Mouse (Mus musculus): ENCODE results near the gene Olfr1396. TPM values are rescaled to one million over a fixed set of nuclear protein-coding genes. Genes with fewer than 3 reads are reported as not detected.
"Not testable (repeated sequence)": the region's sequence is repeated elsewhere in the genome, so short reads cannot be mapped to it uniquely, and the experiment has no call there.

The Olfr1396 gene
- polyA plus RNA-seq, 1 experiment from 2014 or later: not detected

DNA sequence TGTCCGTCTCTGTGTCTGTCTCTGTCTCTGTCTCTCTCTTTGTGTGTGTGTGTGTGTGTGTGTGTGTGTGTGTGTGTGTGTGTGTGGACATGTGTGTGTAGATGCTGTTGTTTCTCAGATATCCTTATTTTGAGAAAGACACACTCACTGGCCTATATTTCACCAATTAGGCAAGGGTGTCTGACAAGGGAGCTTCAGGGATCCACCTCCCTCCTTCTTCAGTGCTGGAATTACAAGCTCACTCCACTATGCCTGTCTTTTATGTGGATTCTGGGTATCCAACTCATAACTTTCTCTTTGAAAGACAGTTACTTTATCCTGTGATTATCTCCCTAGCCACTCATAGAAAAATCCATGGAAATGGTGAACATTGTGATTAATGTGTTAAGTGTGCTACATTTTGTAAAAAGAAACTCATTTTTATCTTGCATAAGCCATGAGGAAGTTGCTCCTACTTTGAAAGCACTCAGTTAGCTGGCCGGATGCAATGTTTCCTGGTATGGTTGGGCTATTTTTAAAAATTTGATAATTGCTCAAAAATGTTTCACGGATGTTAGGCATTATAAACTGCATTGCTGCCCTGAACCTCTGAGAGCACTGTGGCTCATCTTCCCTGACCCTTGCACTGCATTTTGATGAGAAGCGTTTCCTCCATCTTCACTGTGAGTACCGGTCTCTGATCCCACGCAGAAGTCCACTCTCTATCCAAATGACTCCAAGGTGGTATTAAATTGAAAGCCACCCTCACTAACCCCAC is 38.5 kb downstream of the Olfr1396 start, which contains the start of gene Ifi47:
Gene Ifi47, plus strand, starts transcription at position 587 of the 757 bp plus-strand sequence.
- H3K4me3 ChIP-seq; H3K27ac ChIP-seq (replicated peaks): not testable (repeated sequence)

DNA sequence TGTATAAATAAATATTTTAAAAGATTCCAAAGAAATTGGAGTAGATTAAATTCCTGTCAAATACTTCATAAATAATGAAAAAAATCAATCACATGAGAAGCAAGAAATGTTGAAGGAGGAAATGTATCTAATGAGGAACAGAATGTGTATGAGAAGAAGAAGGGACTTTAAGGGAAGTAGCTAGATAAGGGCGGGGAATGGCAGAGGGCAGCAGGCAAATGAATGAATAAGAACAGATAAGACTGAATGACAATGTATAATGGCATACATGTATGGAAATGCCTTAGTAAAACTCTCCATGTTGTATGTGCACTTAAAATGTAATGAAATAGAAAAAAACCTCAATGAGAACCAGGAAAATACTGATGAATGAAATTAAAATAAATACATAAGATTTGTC is 46.3 kb downstream of the Olfr1396 start:
- WGBS: 95% methylated on average over 1 of the region's 1 CpGs
- no peak for ATAC-seq (ENCODE audit: low FRiP score, low read depth)
- Histone ChIP-seq H3K4me2 (replicated peaks) (no peak overlapping the region), H3K27ac (replicated peaks) (no peak overlapping the region), H3K4me3 (no peak overlapping the region), H3K36me3 (no peaks in the 10 kb centered on the region), H3K27me3 (no peaks in the 10 kb centered on the region), H3K4me1 (no peaks in the 10 kb centered on the region), H3K9me3 (no peaks in the 10 kb centered on the region), H3K9ac (replicated peaks) (no peak overlapping the region)

More for the DNA sequence above, 38.5 kb downstream of the Olfr1396 start, which contains the start of gene Ifi47:
- not testable (repeated sequence) for H3K36me3 ChIP-seq; H3K4me2 ChIP-seq (replicated peaks); H3K4me1 ChIP-seq; ATAC-seq (ENCODE audit: low FRiP score, low read depth); H3K27me3 ChIP-seq; H3K9me3 ChIP-seq; H3K9ac ChIP-seq (replicated peaks)
- 83% methylated on average over 6 of the region's 6 CpGs for WGBS

DNA sequence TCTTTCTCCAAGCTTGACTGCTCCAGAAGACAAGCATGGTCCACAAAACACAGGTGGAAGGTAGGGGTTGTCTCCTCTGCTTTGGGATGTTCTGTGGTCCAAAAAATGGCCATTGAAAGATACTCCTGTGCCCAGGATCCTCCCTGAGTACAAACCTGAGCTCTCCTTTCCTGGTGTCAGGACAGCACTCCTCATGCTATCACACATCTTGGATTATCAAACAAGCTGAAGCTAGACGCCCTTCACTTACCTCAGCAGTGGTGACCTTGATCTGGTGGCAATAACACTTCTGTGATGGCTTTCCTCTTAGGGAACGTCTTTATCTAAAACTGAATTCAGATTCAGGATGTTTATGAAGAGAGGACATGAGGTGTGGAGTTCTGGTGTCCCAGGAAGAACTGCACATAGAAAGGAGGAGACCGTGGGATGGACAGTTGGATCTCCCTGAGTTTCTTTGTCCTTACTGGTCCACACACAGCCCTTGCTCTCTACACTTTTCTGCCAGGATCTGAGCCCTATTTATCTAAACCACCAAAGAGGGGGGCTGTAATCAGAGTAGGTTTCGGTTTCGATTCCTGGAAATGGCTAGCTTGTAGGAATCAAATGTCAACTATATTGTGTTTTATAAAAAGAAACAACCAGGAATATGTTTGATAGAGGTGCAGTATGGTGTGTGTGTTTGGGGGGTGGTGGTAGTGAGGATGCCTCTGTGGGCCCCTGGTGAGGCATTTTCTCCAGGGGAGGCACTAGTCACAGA is 50.8 kb downstream of the Olfr1396 start, which contains the start of gene Tgtp2:
Gene Tgtp2, minus strand, starts transcription at position 494 of the 757 bp plus-strand sequence.
- not testable (repeated sequence) for H3K36me3 ChIP-seq; ATAC-seq (ENCODE audit: low FRiP score, low read depth); H3K4me1 ChIP-seq; H3K4me3 ChIP-seq; H3K9me3 ChIP-seq; H3K27ac ChIP-seq (replicated peaks); H3K9ac ChIP-seq (replicated peaks); H3K4me2 ChIP-seq (replicated peaks); H3K27me3 ChIP-seq
- 87% methylated on average over 5 of the region's 5 CpGs for WGBS

DNA sequence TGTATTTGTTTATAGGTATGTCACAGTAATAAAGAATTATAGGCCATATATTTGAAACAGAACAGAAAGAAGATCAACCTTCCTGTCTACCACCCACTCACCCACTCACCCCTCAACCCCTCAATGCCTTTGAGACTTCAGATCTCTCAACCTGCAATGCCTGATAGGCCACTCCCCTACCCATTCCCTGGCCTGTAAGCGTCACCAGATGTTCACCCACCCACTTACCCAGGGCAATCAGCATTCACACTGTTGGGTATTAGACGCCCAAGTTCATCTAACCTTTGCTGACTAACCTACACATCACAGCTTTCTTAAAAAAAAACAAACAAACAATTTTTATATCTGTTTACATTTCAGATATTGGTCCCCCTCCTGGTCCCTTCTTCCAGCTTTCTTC is 52.8 kb downstream of the Olfr1396 start:
- H3K27ac ChIP-seq (replicated peaks); H3K4me3 ChIP-seq; H3K36me3 ChIP-seq; H3K27me3 ChIP-seq; H3K9ac ChIP-seq (replicated peaks); ATAC-seq (ENCODE audit: low FRiP score, low read depth); H3K9me3 ChIP-seq; H3K4me1 ChIP-seq; H3K4me2 ChIP-seq (replicated peaks): not testable (repeated sequence)
- WGBS: 86% methylated on average over 2 of the region's 2 CpGs

DNA sequence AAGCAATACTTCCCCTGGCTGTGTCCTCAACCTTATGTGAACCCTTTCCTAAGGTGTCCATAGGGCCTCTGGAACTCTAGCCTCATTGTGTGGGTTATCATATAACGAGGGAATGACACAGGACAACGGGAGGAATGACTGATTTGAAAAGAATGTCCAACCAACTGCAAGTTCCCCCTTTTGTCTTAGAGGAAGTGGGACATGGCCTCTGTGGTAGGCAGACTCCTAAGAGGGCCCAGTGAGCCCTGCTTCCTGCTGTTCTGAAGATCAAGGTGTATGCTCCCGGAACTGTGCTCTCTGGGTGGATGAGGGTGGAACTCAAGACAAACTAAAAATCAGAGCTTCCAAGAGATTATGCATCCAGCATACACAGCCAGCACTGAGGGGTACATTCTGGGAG is 54.6 kb downstream of the Olfr1396 start:
- not testable (repeated sequence) for H3K4me2 ChIP-seq (replicated peaks); H3K9me3 ChIP-seq; H3K36me3 ChIP-seq; H3K4me1 ChIP-seq; H3K27me3 ChIP-seq; ATAC-seq (ENCODE audit: low FRiP score, low read depth); H3K9ac ChIP-seq (replicated peaks); H3K4me3 ChIP-seq; H3K27ac ChIP-seq (replicated peaks)
- WGBS: 90% methylated on average over 2 of the region's 3 CpGs

Other genes starting within 250 kb of the Olfr1396 start
- gene Irgm1, start 243.2 kb downstream of the Olfr1396 start, polyA plus RNA-seq (2016; fragmentation: Nextera tagmentation; extraction: Ambion mirVana): 2.3 and 2.4 TPM in 2 replicates
- 0.18 TPM in 1 of 2 replicates, not detected in the other for gene Gm5431, start 212.7 kb downstream of the Olfr1396 start, polyA plus RNA-seq (2016; fragmentation: Nextera tagmentation; extraction: Ambion mirVana)
- gene Psme2b, start 168.7 kb downstream of the Olfr1396 start, polyA plus RNA-seq (2016; fragmentation: Nextera tagmentation; extraction: Ambion mirVana): 1.3 and 1.8 TPM in 2 replicates
- gene Olfr56, start 136.0 kb downstream of the Olfr1396 start, polyA plus RNA-seq (2016; fragmentation: Nextera tagmentation; extraction: Ambion mirVana): not detected in 2 replicates
- gene 9930111J21Rik1, start 135.5 kb downstream of the Olfr1396 start, polyA plus RNA-seq (2016; fragmentation: Nextera tagmentation; extraction: Ambion mirVana): 0.18 and 0.28 TPM in 2 replicates
- not detected in 2 replicates for gene Gm12185, start 122.6 kb downstream of the Olfr1396 start, polyA plus RNA-seq (2016; fragmentation: Nextera tagmentation; extraction: Ambion mirVana)
- not detected in 2 replicates for gene Tgtp1, start 120.7 kb downstream of the Olfr1396 start, polyA plus RNA-seq (2016; fragmentation: Nextera tagmentation; extraction: Ambion mirVana)
- 0.30 and 0.51 TPM in 2 replicates for gene 9930111J21Rik2, start 63.6 kb downstream of the Olfr1396 start, polyA plus RNA-seq (2016; fragmentation: Nextera tagmentation; extraction: Ambion mirVana)
- gene Tgtp2, start 50.7 kb downstream of the Olfr1396 start, polyA plus RNA-seq (2016; fragmentation: Nextera tagmentation; extraction: Ambion mirVana): 0.06 TPM in 1 of 2 replicates, not detected in the other
- gene Ifi47, start 38.3 kb downstream of the Olfr1396 start, polyA plus RNA-seq (2016; fragmentation: Nextera tagmentation; extraction: Ambion mirVana): 0.26 and 0.27 TPM in 2 replicates
- gene Olfr1395, start 27.4 kb upstream of the Olfr1396 start, polyA plus RNA-seq (2016; fragmentation: Nextera tagmentation; extraction: Ambion mirVana): not detected in 2 replicates
- gene Olfr1394, start 39.5 kb upstream of the Olfr1396 start, polyA plus RNA-seq (2016; fragmentation: Nextera tagmentation; extraction: Ambion mirVana): not detected in 2 replicates
- 0.04 TPM in 1 of 2 replicates, not detected in the other for gene Btnl9, start 72.3 kb upstream of the Olfr1396 start, polyA plus RNA-seq (2016; fragmentation: Nextera tagmentation; extraction: Ambion mirVana)
- gene Zfp62, start 88.4 kb upstream of the Olfr1396 start, polyA plus RNA-seq (2016; fragmentation: Nextera tagmentation; extraction: Ambion mirVana): 60.8 and 63.3 TPM in 2 replicates
- gene Mgat1, start 129.3 kb upstream of the Olfr1396 start, polyA plus RNA-seq (2016; fragmentation: Nextera tagmentation; extraction: Ambion mirVana): 33.5 and 39.0 TPM in 2 replicates
- 0.06 TPM in 1 of 2 replicates, not detected in the other for gene Olfr1393, start 163.4 kb upstream of the Olfr1396 start, polyA plus RNA-seq (2016; fragmentation: Nextera tagmentation; extraction: Ambion mirVana)
- 0.06 TPM in 1 of 2 replicates, not detected in the other for gene Olfr1392, start 170.4 kb upstream of the Olfr1396 start, polyA plus RNA-seq (2016; fragmentation: Nextera tagmentation; extraction: Ambion mirVana)
- gene Olfr10, start 189.9 kb upstream of the Olfr1396 start, polyA plus RNA-seq (2016; fragmentation: Nextera tagmentation; extraction: Ambion mirVana): not detected in 2 replicates
- not detected in 2 replicates for gene Olfr1391, start 207.9 kb upstream of the Olfr1396 start, polyA plus RNA-seq (2016; fragmentation: Nextera tagmentation; extraction: Ambion mirVana)
- gene Olfr1390, start 220.3 kb upstream of the Olfr1396 start, polyA plus RNA-seq (2016; fragmentation: Nextera tagmentation; extraction: Ambion mirVana): not detected in 2 replicates

Measured in midbrain, embryonic 12.5 days (tissue).